Mouse (Mus musculus): Measurements from ENCODE around the gene Chaf1a. TPM values are rescaled to one million over a fixed set of nuclear protein-coding genes. Genes with fewer than 3 reads are reported as not detected.

The Chaf1a gene
- polyA plus RNA-seq, 1 experiment from 2014 or later, result 12.7 TPM

Other genes starting within 250 kb of the Chaf1a start
- 6.1 and 7.0 TPM in 2 replicates for gene Zfp119a, start 161.5 kb upstream of the Chaf1a start, polyA plus RNA-seq (2015; fragmentation: Nextera tagmentation; extraction: Ambion mirVana)
- gene Zfp959, start 148.3 kb upstream of the Chaf1a start, polyA plus RNA-seq (2015; fragmentation: Nextera tagmentation; extraction: Ambion mirVana), result 9.2 and 10.1 TPM in 2 replicates
- 4.9 and 6.5 TPM in 2 replicates for gene Zfp119b, start 90.9 kb upstream of the Chaf1a start, polyA plus RNA-seq (2015; fragmentation: Nextera tagmentation; extraction: Ambion mirVana)
- gene Ebi3, start 87.8 kb upstream of the Chaf1a start, polyA plus RNA-seq (2015; fragmentation: Nextera tagmentation; extraction: Ambion mirVana), result 1.4 and 1.7 TPM in 2 replicates
- gene Yju2, start 81.3 kb upstream of the Chaf1a start, polyA plus RNA-seq (2015; fragmentation: Nextera tagmentation; extraction: Ambion mirVana), result 18.4 and 19.3 TPM in 2 replicates
- gene Shd, start 70.0 kb upstream of the Chaf1a start, polyA plus RNA-seq (2015; fragmentation: Nextera tagmentation; extraction: Ambion mirVana), result 6.6 and 6.9 TPM in 2 replicates
- 2.3 and 3.5 TPM in 2 replicates for gene Fsd1, start 53.9 kb upstream of the Chaf1a start, polyA plus RNA-seq (2015; fragmentation: Nextera tagmentation; extraction: Ambion mirVana)
- gene Stap2, start 34.9 kb upstream of the Chaf1a start, polyA plus RNA-seq (2015; fragmentation: Nextera tagmentation; extraction: Ambion mirVana), result 16.6 and 17.9 TPM in 2 replicates
- 77.4 and 78.0 TPM in 2 replicates for gene Mpnd, start 34.7 kb upstream of the Chaf1a start, polyA plus RNA-seq (2015; fragmentation: Nextera tagmentation; extraction: Ambion mirVana)
- gene Sh3gl1, start 3.8 kb upstream of the Chaf1a start, polyA plus RNA-seq (2015; fragmentation: Nextera tagmentation; extraction: Ambion mirVana), result 81.1 and 82.8 TPM in 2 replicates
- gene Ubxn6, start 34.6 kb downstream of the Chaf1a start, polyA plus RNA-seq (2015; fragmentation: Nextera tagmentation; extraction: Ambion mirVana), result 44.9 and 46.2 TPM in 2 replicates
- gene Hdgfl2, start 39.2 kb downstream of the Chaf1a start, polyA plus RNA-seq (2015; fragmentation: Nextera tagmentation; extraction: Ambion mirVana), result 82.7 and 88.3 TPM in 2 replicates
- 1.7 TPM in 2 replicates for gene Plin4, start 69.4 kb downstream of the Chaf1a start, polyA plus RNA-seq (2015; fragmentation: Nextera tagmentation; extraction: Ambion mirVana)
- gene Plin5, start 77.2 kb downstream of the Chaf1a start, polyA plus RNA-seq (2015; fragmentation: Nextera tagmentation; extraction: Ambion mirVana), result 1.6 and 2.7 TPM in 2 replicates
- gene Lrg1, start 81.6 kb downstream of the Chaf1a start, polyA plus RNA-seq (2015; fragmentation: Nextera tagmentation; extraction: Ambion mirVana), result 2.0 and 2.4 TPM in 2 replicates
- gene Sema6b, start 99.9 kb downstream of the Chaf1a start, polyA plus RNA-seq (2015; fragmentation: Nextera tagmentation; extraction: Ambion mirVana), result 0.70 and 1.2 TPM in 2 replicates
- 8.2 and 9.0 TPM in 2 replicates for gene Tnfaip8l1, start 122.0 kb downstream of the Chaf1a start, polyA plus RNA-seq (2015; fragmentation: Nextera tagmentation; extraction: Ambion mirVana)
- gene Mydgf, start 143.5 kb downstream of the Chaf1a start, polyA plus RNA-seq (2015; fragmentation: Nextera tagmentation; extraction: Ambion mirVana), result 69.9 and 75.1 TPM in 2 replicates
- gene Dpp9, start 178.5 kb downstream of the Chaf1a start, polyA plus RNA-seq (2015; fragmentation: Nextera tagmentation; extraction: Ambion mirVana), result 23.4 and 26.4 TPM in 2 replicates
- 25.6 and 26.9 TPM in 2 replicates for gene Fem1a, start 216.4 kb downstream of the Chaf1a start, polyA plus RNA-seq (2015; fragmentation: Nextera tagmentation; extraction: Ambion mirVana)
- 7.6 and 8.6 TPM in 2 replicates for gene Ticam1, start 236.3 kb downstream of the Chaf1a start, polyA plus RNA-seq (2015; fragmentation: Nextera tagmentation; extraction: Ambion mirVana)

All from heart, embryonic 16.5 days (tissue).